Mouse (Mus musculus) ES-E14 (cell line): Measurements from ENCODE around the gene Gm11020.

Experiments used
- CHD2 ChIP-seq: IDR thresholded peaks from 2 replicates; pipeline ENCODE4 v1.6.1; 2014; ENCODE audit warnings: mild to moderate bottlenecking, low read depth, low read length, inconsistent platforms
- MAFK ChIP-seq: IDR thresholded peaks from 2 replicates; pipeline ENCODE4 v1.6.1; 2014; ENCODE audit warnings: mild to moderate bottlenecking, low read depth, low read length, inconsistent platforms; ENCODE audit not compliant: insufficient read depth

- TF ChIP-seq MAFK (no peak), CHD2 (no peak)
Observed at GRCm38 (mm10) chr8:104333786-104334185, 12.4 kb downstream of the Gm11020 start.
